Mouse (Mus musculus): ENCODE data around the gene Hes2.

- TF ChIP-seq CTCF (IDR thresholded peaks at IDR 0.05; ENCODE audit: insufficient read depth, low read length) = no peak
- no peak for TF ChIP-seq POLR2A (IDR thresholded peaks at IDR 0.05; ENCODE audit: borderline replicate concordance, extremely low read depth, low read depth, low read length)
Measured at GRCm38 (mm10) chr4:152126026-152126920, 32.4 kb upstream of the Hes2 start.

Data from lung, adult 2 months (tissue).